Mouse (Mus musculus): ENCODE data around the gene Tcf12. TPM values are rescaled to one million over a fixed set of nuclear protein-coding genes. Genes with fewer than 3 reads are reported as not detected.

Tcf12 gene
- total RNA-seq, 1 experiment from 2014 or later: 33.0 TPM

GRCm38 (mm10) chr9:72094675-72095074 lies 17.0 kb downstream of the Tcf12 start:
- no peak for ATAC-seq (replicated peaks; ENCODE audit: insufficient number of reproducible peaks, low FRiP score, low TSS enrichment, poor library complexity, severe bottlenecking)

GRCm38 (mm10) chr9:72092191-72092590 lies 19.5 kb downstream of the Tcf12 start:
- ATAC-seq (replicated peaks; ENCODE audit: insufficient number of reproducible peaks, low FRiP score, low TSS enrichment, poor library complexity, severe bottlenecking): no peak

DNA sequence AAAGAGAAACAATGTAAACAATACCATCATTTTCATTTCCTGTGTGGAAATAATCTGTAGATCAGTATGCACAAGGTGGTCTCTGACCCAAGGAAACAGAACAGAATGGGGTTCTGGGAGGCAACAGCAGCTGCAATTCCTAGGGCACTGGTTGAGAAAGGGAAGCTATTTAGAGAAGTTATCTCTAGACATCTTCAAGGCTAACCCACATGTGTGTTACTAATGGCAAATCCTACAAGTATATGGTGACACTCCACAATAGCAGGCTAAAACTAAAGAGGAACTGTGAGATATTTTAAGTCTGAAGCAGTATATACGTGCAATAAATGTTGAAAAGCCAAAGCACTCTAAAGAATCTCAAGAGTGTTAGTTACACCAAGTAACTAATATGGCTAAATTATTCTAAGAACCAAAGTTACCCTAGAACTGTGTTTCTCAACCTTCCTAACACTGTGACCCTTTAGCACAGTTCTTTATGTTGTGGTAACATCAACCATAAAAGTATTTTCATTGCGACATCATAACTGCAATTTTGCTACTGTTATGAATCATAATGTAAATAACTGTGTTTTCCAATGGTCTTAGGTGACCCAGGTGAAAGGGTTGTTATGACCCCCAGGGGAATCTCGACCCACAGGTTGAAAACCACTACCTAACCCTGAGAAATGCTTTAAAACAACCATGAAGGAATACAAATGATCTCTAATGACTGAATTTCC lies 22.6 kb downstream of the Tcf12 start:
- peak; percentile 76 for ATAC-seq (replicated peaks; ENCODE audit: insufficient number of reproducible peaks, low FRiP score, low TSS enrichment, poor library complexity, severe bottlenecking)

- no peak for ATAC-seq (replicated peaks; ENCODE audit: insufficient number of reproducible peaks, low FRiP score, low TSS enrichment, poor library complexity, severe bottlenecking)
These were observed 26.7 kb downstream of the Tcf12 start for GRCm38 (mm10) chr9:72085017-72085416.

DNA sequence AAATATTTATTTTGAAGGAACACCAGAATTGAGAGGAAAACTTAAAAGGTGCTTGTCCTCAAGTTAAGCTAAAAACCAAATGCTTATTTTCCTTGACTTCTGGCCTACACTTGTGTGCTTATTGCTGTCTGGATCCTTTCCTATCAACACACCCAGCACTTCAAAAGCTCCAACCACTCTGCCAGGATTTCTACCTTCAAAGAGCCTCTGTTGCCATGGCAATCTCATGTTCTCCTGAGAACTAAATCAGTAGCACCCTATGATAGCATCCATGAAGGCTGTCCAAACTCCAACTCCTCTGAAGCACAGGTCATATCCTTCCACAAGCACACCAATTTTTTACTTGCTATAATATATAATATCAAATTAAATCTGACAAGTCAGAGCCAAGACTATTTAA lies 27.5 kb downstream of the Tcf12 start:
- no peak for ATAC-seq (replicated peaks; ENCODE audit: insufficient number of reproducible peaks, low FRiP score, low TSS enrichment, poor library complexity, severe bottlenecking)

- ATAC-seq (replicated peaks; ENCODE audit: insufficient number of reproducible peaks, low FRiP score, low TSS enrichment, poor library complexity, severe bottlenecking): no peak
These were observed 35.5 kb downstream of the Tcf12 start for GRCm38 (mm10) chr9:72076158-72076557.

GRCm38 (mm10) chr9:72066151-72066550 lies 45.5 kb downstream of the Tcf12 start:
- ATAC-seq (replicated peaks; ENCODE audit: insufficient number of reproducible peaks, low FRiP score, low TSS enrichment, poor library complexity, severe bottlenecking): no peak

DNA sequence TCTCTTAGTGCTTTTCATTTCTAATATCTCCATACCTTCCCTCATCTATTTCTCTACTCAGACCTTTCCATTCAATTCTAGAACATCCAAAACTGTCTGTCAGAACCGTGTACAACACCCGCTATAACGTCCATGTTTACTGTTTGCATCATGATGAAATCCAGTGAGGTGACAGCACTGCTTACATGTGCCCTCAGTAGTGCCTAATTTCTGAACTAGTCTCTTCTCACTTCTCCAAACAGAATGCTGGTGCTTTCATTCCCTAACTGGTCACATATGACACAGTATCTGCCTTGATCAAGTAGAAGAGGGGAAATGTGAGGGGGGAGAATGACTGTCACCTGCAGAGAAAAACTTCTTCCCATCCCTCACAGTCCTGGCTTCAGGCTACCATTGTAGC lies 58.5 kb downstream of the Tcf12 start:
- no peak for ATAC-seq (replicated peaks; ENCODE audit: insufficient number of reproducible peaks, low FRiP score, low TSS enrichment, poor library complexity, severe bottlenecking)

DNA sequence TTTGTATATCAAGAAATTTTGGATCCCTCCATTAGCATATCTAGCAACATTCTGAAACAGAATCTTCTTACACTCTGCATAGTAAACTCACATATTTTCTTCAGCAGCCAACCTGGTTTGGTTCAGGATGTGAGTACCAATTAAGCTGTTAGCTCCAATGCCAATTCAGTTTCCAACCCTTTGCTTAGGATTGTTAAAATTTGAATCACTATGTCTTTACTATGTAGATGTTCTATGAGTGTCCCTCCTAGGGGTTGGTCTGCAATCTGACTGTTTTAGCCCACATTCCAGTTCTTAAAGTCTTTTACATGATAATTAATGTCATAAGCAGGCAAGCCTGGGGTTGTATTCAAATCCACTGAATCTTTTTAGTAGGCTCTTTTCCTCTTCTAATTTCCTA lies 71.5 kb downstream of the Tcf12 start:
- ATAC-seq (replicated peaks; ENCODE audit: insufficient number of reproducible peaks, low FRiP score, low TSS enrichment, poor library complexity, severe bottlenecking): no peak

DNA sequence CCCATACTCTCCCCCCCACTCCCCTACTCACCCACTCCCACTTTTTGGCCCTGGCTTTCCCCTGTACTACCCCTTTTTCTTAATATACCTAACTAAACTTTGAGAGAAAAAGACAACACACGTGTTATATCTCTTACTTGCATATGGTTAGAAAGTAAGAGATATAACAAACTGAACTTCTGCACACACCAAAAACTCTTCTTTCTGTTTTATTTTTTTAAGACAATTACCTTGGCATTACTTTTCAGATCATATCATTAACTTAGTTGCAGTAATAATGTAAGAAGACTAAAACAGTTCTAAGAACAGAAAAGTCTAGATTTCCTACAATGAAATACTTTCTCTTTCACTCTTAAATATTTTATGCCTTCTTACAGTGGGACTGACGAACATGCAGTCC lies 72.3 kb downstream of the Tcf12 start:
- no peak for ATAC-seq (replicated peaks; ENCODE audit: insufficient number of reproducible peaks, low FRiP score, low TSS enrichment, poor library complexity, severe bottlenecking)

DNA sequence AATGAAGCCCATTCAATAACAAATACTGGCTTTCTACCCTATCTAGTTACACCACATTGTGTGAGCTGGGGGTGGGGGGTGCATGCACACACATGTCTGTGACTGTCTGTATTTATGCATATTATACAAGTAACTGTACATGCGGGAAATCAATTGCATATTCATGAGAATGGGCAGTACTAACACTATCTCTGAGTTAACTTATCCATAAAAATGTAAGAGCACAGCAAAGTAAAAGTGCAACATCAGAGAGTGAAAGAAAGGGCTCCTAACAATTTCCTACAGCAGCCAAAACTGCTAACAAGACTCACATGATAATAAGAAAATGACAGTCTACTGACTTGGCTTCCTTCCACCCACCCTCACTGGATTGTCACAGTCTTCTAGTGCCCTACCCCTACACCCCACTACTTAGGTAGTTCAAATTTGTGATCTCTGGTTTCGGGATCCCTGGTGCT lies 74.6 kb downstream of the Tcf12 start:
- ATAC-seq (replicated peaks; ENCODE audit: insufficient number of reproducible peaks, low FRiP score, low TSS enrichment, poor library complexity, severe bottlenecking): no peak

GRCm38 (mm10) chr9:72036257-72036656 lies 75.4 kb downstream of the Tcf12 start:
- ATAC-seq (replicated peaks; ENCODE audit: insufficient number of reproducible peaks, low FRiP score, low TSS enrichment, poor library complexity, severe bottlenecking): no peak

- no peak for ATAC-seq (replicated peaks; ENCODE audit: insufficient number of reproducible peaks, low FRiP score, low TSS enrichment, poor library complexity, severe bottlenecking)
These were observed 78.4 kb downstream of the Tcf12 start for GRCm38 (mm10) chr9:72033271-72033670.

DNA sequence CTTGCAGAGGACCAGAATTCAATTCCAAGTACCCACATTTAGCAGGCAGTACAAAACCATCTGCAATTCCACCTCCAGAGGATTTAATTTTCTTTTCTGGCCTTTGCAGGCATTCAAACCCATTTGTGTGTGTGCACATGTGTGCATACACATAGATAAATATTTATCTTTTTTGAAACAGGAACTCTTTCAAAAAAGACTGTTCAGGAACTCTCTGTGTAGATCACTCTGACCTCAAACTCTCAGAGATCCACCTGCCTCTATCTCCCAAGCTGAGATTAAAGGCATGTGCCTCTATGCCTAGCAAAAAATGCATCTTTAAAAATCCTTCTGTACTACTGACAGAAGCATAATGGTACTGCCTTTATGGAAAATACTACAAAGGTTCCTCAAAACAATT lies 81.4 kb downstream of the Tcf12 start:
- no peak for ATAC-seq (replicated peaks; ENCODE audit: insufficient number of reproducible peaks, low FRiP score, low TSS enrichment, poor library complexity, severe bottlenecking)

GRCm38 (mm10) chr9:72029601-72030000 lies 82.1 kb downstream of the Tcf12 start:
- ATAC-seq (replicated peaks; ENCODE audit: insufficient number of reproducible peaks, low FRiP score, low TSS enrichment, poor library complexity, severe bottlenecking): no peak

GRCm38 (mm10) chr9:72023274-72023673 lies 88.4 kb downstream of the Tcf12 start:
- no peak for ATAC-seq (replicated peaks; ENCODE audit: insufficient number of reproducible peaks, low FRiP score, low TSS enrichment, poor library complexity, severe bottlenecking)

DNA sequence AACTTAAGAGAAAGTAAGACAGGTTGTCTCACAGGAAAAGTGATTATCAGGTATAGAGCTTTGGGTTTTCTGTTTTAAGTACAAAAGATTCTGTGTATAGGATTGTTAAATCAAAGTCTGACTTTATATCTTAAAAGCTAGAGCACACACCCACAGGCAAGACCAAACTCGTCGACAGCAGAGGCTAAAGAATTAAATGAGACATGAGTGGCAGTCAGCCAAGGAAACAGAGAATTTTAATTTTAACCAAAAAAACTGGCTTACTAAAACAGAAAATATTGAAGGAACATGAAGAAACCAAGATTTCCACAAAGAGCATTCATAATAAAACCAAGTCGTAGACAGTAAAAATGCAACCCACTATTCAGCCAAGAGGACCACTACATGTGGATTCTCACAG lies 90.2 kb downstream of the Tcf12 start:
- no peak for ATAC-seq (replicated peaks; ENCODE audit: insufficient number of reproducible peaks, low FRiP score, low TSS enrichment, poor library complexity, severe bottlenecking)

DNA sequence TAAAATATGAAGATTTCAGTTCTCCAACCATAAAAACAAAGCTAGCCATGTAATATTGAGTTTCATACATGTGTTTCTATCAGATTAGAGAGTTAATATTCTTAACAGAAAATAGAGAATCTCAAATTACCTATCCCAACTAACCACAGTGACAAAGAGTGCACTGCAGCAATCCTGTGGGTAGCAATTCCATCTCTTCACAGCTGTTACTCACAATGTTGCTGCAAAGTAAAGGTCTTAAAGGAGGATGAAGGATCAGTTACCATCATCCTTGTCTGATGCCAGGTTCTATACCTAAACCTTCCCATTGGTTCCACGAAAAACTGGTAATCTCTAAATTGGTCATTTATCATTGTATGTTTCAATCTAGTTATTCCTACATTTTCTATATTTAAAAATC lies 95.7 kb downstream of the Tcf12 start:
- ATAC-seq (replicated peaks; ENCODE audit: insufficient number of reproducible peaks, low FRiP score, low TSS enrichment, poor library complexity, severe bottlenecking): no peak

DNA sequence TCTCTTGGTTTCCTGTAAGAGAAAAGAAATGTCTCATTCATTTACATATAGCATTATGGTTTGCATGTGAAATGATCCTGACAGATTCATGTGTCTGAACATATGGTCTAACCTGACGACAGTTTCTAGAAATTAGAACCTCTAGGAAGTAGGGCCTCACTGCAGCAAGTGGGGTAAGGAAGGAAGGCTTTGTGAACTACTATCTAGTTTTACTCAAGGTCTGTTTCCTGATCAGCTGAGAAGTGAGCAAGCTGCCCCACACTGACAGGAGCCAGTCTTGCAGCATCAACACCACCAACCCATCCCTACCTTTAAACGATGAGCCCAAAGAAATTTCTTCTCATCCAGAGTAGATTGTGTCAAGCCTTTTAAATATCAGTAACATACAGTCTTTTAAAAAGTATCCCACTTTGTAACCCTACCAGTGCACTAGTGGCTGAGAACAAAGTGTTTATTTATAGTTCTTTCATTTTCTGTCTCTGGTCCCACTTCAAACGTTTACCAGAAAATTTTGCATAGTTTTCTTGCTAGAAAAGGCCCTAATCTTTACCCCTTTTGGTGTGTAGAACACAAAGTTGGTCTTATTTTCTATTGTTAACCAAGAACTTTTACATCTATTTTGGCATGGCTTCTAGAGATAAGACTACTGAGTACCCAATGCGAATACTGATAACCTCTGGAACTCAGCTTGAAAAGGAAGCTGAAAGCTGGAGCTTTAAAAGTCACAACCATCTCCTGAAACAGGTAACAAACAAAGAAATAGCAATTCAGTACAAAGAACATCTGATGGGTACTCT lies 96.9 kb downstream of the Tcf12 start:
- ATAC-seq (replicated peaks; ENCODE audit: insufficient number of reproducible peaks, low FRiP score, low TSS enrichment, poor library complexity, severe bottlenecking): no peak

GRCm38 (mm10) chr9:72013541-72013940 lies 98.1 kb downstream of the Tcf12 start:
- ATAC-seq (replicated peaks; ENCODE audit: insufficient number of reproducible peaks, low FRiP score, low TSS enrichment, poor library complexity, severe bottlenecking): no peak
